Mouse (Mus musculus): ENCODE measurements around the gene Slc48a1. TPM values are rescaled to one million over a fixed set of nuclear protein-coding genes. Genes with fewer than 3 reads are reported as not detected.
A peak's percentile ranks its signal among the peaks of the same experiment; 100 is the strongest.

Slc48a1 gene
- total RNA-seq, 4 experiments from 2014 or later, result 131 to 151 (median 146) TPM

DNA sequence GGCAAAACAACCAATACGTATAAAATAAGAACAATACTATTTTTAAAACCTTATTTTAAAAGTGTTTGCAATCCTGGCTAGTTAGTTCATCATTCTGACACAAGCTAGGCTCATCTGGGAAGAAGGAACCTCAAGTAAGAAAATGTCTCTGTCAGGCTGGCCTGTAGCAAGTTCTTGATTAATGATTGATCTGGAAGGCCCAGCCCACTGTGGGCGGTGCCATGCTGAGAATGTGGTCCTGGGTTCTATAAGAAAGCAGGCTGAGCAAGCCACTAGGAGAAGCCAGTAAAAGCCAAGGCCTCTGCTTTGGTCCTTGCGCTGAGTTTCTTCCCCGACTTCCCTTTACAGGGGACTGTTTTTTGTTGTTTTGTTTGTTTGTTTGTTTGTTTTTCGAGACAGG, 25.8 kb upstream of the Slc48a1 start:
- DNase-seq (ENCODE audit: low spot score in 2 of 2), result no peak

- no peak for DNase-seq (ENCODE audit: low spot score in 2 of 2)
Observed at GRCm38 (mm10) chr15:97754476-97754875, 23.8 kb upstream of the Slc48a1 start.

- DNase-seq (ENCODE audit: low spot score in 2 of 2), result no peak
Observed at GRCm38 (mm10) chr15:97755361-97755760, 23.0 kb upstream of the Slc48a1 start.

DNA sequence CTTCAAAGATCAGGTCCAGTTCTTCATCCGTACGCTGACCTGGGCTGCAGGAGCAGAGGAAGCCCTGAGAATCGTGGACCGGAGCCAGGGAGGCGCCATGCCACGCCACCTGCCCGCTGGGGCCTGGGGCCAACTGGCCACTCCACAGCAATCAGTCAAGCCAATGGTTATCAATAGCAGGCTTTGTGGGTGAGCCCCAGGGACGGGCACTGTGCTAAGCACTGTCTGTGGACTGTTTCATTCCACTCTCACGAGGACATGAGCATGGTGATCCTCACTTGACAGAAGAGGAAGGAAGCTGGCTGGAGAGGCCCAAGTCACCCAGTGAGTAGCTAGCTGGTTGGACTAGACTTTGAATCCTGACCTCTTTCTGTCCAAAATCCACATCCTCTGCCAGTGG, 18.3 kb upstream of the Slc48a1 start:
- peak; percentile 67 to 78 for DNase-seq (ENCODE audit: low spot score in 2 of 2)

- no peak for DNase-seq (ENCODE audit: low spot score in 2 of 2)
Observed at GRCm38 (mm10) chr15:97760952-97761351, 17.4 kb upstream of the Slc48a1 start.

DNA sequence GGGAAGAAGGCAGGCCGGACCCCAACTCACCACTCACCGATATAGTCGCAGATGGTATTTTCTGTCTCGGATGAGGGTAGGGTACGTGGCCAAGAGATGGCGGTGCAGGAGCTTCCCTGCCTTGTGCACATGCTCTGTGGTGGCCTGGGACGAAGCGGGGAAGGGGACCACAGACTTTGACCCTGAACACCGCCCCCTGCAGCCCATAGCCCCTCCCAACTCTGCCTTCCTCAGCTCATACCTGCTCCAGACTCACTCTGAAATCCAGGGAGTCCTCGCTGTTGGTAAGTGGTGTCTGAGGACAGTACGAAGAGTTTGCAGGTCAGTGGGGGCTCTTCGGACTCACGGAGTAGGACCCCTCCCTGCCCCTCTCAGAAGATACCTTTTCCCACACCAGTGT, 16.9 kb upstream of the Slc48a1 start:
- DNase-seq (ENCODE audit: low spot score in 2 of 2), result no peak

DNA sequence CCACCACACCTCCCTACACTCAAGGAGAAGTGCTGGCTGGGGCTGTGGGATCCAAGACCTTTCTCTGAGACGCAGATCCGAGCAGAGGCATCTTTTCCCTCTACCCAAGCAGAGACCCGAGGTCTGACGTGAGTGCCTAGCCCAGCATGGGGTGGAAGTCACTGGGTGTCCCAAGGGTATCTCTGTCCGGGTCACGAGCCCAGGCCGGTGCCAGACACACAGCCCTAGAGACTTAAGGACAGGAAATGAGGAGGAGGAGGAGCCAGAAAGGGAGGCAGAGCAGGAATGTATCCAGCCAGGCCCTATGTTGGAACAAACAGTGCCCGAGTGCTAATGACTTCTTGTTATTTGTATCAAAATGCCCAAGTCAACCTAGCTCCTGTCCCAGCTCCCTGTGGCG, 15.6 kb upstream of the Slc48a1 start:
- no peak for DNase-seq (ENCODE audit: low spot score in 2 of 2)

- DNase-seq (ENCODE audit: low spot score in 2 of 2), result no peak
Observed at GRCm38 (mm10) chr15:97763256-97764049, 14.9 kb upstream of the Slc48a1 start.

DNA sequence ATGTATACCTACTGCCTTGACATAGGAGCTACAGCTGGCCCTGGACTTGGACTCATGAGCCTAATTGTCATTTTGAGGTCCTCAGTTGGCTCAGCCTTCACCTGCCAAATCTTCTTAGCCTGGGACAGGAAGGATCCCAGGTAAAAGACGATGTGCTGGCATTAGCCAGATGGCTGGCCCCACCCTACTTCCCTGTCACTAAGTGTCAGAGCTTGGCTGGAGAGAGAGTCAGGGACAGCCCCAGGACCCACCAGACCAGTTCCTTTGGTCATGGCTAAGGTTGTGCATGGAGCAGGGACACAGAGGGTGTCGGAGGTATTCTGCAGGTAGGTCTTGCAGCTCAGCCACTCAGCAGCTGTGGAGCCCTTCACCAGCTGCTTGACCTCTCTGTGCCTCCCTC, 13.8 kb upstream of the Slc48a1 start:
- DNase-seq (ENCODE audit: low spot score in 2 of 2), result no peak

GRCm38 (mm10) chr15:97765090-97765794, 13.1 kb upstream of the Slc48a1 start:
- DNase-seq (ENCODE audit: low spot score in 2 of 2), result no peak

DNA sequence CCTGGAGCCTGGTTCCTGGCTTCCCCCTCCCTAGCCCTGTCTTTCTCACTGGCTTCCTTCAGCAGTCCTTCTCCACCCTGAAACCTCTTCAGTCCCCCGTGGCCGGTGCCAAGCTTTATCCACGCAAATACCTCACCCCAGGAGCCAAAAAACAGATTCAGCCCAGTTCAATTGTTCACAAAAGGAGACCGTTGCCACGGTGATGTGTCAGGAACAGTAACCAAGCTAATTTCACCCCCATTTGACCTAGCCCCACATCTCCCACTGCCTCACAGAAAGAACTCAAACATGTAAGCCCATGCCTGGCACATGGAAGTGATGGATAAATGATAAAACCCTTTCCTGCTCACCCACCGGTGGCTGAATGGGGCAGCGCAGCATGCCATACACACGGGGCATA, 12.1 kb upstream of the Slc48a1 start:
- peak; percentile 56 to 69 for DNase-seq (ENCODE audit: low spot score in 2 of 2)

DNA sequence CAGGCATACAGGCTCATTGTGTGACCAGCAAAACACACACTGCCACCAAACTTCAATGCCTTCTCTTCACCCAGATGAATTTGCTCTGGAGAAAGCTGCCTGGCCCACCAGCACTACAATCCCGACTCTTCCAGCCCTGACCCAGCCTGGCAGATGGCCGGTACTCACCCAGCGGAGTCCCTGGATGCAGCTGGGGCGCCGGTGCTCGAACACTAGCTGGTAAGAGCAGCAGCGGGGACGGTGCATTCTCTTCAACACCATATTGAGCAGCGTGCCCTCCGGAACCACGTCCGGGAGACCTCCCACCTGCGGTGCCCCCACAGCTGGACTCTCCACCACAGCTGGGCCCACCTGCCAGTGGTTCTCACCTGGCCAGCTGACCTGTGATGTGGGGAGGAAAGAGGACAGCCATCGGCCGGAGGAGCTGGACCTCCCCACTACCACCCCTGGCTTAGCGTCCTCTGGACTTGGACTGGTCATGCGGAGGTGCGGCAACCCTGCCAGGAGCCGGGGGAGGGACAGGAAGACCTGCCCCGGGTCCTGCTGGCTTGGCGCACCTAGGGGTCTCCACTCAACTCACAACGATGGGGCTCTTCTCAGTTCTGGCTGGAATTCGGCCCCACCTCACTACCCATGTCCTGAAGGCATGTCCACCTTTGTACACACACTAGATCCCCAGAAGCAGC, 11.6 kb upstream of the Slc48a1 start:
- no peak for DNase-seq (ENCODE audit: low spot score in 2 of 2)

DNA sequence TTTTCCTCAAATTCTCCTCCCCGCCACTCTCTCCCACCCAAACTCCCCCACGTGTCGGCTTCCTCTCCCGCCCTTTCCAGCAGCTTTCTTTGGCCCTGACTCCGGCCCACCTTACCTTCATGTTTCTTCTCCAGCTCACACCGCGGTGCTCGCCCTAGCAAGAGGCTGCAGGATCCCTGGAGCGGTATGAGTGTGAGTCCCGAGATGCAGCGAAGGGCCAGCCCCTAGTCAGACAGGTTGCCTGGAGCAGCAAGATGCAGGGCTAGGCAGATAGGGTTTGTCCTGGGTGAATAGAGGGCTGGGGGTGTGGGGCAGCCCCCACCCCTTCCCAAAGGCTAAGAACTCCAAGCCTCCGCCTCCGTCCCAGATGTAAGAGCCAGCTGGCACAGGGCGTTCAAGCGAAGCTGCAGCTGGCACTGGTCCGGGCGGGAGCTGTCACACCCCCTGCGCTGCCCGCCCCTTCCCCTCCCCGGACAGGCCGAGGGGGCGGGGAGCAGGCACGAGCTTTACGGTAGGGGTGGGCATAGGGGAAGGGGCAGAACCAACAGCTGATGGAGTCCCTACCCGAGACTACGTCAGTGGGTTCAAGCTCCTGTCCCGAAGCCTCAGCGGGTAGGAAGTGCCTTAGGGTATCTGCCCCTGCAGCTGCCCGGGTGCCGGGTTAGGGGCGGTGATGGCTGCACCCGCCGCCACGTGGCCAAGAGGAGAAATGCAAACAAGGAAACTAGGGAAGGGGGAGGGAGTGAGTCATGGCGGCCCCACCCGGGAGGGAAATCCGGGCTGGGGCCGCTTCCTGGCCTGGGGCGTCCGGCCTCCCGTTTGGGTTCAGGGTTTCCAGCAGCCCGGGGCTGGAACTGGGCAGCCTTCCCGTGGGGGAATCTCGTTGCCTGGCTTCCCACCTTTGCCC, 10.8 kb upstream of the Slc48a1 start, which contains the start of gene Rapgef3:
TSS of gene Rapgef3 (minus strand) at position 693 of the 907 bp plus-strand sequence.
- peak; percentile 74 to 75 for DNase-seq (ENCODE audit: low spot score in 2 of 2)

DNA sequence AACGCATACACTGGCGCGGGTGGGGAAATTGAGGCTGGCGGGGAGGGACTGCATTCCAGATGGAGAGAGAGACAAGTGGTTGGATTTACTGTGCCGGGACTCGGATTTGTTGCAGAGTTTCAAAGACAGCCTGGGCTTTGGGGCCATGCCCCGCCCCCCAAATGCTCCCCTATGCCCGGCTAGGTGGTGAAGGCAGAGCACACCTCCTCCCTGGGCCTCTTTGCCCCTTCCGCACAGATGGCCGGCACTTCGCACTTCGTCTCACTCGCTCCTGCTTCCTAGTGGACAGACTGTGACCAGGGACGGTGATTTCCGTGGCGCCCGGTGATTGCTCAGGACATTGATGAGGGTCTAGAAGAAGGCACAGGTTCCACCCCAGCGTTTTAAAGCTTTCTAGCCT, 10.1 kb upstream of the Slc48a1 start:
- no peak for DNase-seq (ENCODE audit: low spot score in 2 of 2)

DNA sequence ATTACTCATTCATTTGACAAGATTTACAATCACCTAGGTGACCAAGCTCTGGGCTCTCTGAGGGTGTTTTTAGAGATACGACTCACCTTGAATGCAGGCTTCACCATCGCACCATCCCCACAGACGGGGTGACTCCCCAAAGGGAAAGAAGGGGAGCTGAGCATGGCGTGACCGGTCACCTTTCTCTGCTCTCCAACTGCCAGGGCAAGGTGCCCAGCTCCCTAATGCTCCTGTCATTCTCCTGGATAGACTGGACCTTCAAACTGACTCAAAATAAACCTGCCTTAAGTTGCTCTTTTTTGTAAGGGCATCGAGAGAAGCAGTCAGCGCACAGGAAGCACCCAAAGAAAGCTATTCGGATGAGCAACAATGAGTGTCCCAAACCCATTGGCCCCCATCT, 8.0 kb upstream of the Slc48a1 start:
- DNase-seq (ENCODE audit: low spot score in 2 of 2), result no peak

- no peak for DNase-seq (ENCODE audit: low spot score in 2 of 2)
Observed at GRCm38 (mm10) chr15:97773108-97773507, 5.2 kb upstream of the Slc48a1 start.

DNA sequence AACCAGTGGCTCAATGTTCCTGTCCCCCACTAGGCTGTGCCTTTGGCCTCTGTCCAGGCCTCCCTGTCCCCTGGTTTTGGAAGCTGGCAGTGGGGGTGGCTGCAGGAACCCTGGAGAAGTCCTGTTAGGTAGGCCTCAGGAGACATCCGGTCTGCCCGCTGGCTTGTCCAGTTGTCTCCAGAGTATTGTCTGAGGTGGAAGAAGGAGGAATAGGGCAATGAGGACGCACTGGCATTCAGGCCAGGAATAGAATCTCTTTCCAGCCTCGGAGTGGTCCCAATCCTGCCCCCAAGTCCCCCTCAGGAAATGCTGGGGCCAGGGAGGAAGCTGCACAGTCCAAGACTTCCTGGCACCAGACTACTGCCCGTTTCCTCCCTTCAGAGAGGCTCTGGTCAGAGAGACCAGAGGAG, 4.4 kb upstream of the Slc48a1 start:
- DNase-seq (ENCODE audit: low spot score in 2 of 2), result no peak

DNA sequence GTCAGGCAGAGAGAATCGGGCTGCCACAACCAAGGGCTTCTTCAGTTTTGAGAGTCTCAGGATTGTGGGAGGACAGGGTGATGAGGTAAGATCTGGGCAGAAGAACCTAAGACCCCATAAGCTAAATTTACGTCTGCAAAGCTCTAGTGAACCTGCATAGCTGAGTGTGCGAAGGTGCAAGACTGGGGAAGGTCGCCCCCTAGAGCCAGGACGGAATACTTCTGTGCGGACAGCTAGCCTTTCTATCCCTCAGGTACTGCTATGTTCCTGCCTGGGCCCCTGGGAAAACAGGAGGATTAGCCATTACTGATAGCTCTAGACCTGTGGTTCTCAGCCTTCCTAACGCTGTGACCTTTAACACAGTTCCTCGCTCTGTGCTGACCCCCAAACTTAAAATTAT, 1.8 kb upstream of the Slc48a1 start:
- DNase-seq (ENCODE audit: low spot score in 2 of 2), result peak in 1 of 2 experiments; percentile 71

GRCm38 (mm10) chr15:97776919-97777318, 1.4 kb upstream of the Slc48a1 start:
- no peak for DNase-seq (ENCODE audit: low spot score in 2 of 2)

DNA sequence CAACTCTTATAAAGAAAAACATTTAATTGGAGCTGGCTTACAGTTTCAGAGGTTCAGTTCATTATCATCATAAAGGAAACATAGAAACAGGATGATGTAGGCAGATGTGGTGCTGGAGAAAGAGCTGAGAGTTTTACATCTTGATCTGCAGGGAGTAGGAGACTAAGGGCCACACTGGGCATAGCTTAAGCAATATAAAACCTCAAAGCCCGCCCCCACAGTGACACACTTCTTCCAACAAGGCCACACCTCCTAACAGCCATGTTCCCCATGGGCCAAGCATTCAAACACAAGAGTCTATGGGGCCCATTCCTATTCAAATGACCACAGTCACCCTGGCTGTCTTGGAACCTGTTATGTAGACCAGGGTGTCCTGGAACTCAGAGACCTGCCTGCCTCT, 1.3 kb downstream of the Slc48a1 start:
- DNase-seq (ENCODE audit: low spot score in 2 of 2), result no peak

DNA sequence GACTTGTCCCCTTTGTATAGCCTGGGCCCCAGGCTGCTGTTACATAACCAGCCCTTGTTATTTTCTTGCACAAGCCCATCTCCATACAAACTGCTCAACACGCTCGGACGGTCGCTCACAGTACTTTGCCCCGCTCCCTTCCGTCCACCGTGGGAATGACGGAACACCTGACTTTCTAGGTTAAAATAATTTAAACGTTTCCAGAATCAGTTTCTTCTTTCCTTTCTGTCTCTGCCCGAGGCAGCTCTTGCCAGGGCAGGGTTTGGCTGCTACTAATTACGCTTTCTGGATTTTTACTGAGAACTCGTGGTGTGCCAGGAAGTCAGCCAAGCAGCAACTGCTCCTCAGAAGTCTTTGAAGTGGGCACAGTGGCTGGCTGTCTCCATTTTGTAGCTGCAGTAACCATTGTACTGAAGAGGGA, 2.3 kb downstream of the Slc48a1 start:
- peak in 1 of 2 experiments; percentile 64 for DNase-seq (ENCODE audit: low spot score in 2 of 2)
